Mouse (Mus musculus) liver, embryonic 14.5 days (tissue): ENCODE results near the gene Tnpo2.

Source experiments
- CTCF ChIP-seq: IDR thresholded peaks from 2 replicates; pipeline ENCODE4 v1.5.1; 2016; ENCODE audit warnings: antibody characterized with exemption, low read depth, control low read depth
- EP300 ChIP-seq: IDR thresholded peaks from 2 replicates; pipeline ENCODE4 v1.6.1; 2016; ENCODE audit warnings: antibody characterized with exemption, low read depth

DNA sequence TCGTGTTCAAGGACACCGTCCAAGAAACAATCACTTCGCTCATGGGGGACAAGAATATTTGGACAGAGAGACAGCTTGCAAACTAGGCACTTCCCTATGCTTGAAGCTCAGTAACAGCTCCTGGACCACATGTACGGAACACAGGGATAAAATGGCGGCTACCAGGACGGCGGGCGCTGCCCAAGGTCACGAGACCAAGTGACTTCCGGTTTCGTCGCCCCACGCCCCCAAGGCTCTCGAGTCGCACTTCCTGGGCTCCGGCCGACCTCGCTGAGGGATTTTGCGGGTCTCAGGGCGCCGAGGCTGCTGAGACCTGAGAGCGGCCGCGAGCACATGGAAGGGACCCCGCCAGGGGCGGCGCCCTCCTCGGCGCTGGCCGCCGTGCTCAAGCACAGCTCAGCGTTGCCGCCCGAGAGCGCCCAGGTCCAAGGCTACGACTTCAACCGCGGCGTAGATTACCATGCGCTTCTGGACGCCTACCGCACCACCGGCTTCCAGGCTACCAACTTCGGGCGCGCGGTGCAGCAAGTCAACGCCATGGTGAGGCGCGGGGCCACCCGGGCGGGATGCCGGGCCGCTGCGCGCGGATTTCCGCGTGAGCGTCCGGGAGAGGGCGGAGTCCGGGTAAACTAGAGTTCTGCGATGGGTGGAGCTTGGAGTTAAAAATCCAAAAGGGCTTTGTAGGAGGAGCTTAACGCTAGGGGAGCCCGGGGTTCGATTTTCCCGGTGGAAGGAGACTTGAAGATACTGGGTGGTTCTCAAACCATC lies 35.0 kb downstream of the Tnpo2 start, which contains the start of gene Dhps:
- TF ChIP-seq EP300: no peak
- TF ChIP-seq CTCF: peak; percentile 25; the same call in 1 of the 2 replicates
